Mouse (Mus musculus) thymus, postnatal 10 days (tissue): Measurements from ENCODE around the gene Dcps.

Experiments used
- DNase-seq, 2 experiments: peaks; one replicate each; pipeline ENCODE4 v3.0.0; 2021; ENCODE audit warnings: low spot score in 2 of 2

Gene Dcps

GRCm38 (mm10) chr9:35131637-35132397 lies 44.0 kb downstream of the Dcps start:
- DNase-seq, result no peak

GRCm38 (mm10) chr9:35128995-35129418 lies 46.9 kb downstream of the Dcps start:
- DNase-seq, result no peak

GRCm38 (mm10) chr9:35128564-35128963 lies 47.3 kb downstream of the Dcps start:
- no peak for DNase-seq

GRCm38 (mm10) chr9:35127561-35127960 lies 48.3 kb downstream of the Dcps start:
- DNase-seq, result no peak

DNA sequence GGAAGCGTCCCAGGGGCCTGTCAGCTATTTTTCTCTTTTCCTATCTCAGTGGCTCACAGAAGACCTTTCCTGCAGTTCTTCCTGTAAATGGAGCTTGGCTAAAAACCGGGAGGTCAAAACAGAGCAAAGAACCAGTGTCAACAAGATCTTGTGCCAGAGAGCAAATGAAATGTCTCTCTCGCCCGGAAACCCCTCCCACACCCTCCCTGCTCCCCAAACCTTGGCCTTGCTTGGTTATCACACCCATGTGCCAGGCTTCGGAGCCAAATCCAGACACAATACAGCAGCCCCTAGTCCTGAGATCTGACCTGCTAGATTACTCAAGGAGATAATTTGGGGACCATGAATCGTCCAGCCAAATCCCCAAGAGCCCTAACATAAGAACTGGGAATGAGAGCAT lies 48.7 kb downstream of the Dcps start:
- no peak for DNase-seq

- no peak for DNase-seq
These were observed 51.2 kb downstream of the Dcps start for GRCm38 (mm10) chr9:35124678-35124955.

GRCm38 (mm10) chr9:35123804-35124677 lies 51.8 kb downstream of the Dcps start:
- DNase-seq, result peak; percentile 21 to 42

- no peak for DNase-seq
These were observed 52.4 kb downstream of the Dcps start for GRCm38 (mm10) chr9:35123456-35123803.

- no peak for DNase-seq
These were observed 53.2 kb downstream of the Dcps start for GRCm38 (mm10) chr9:35122551-35123266.

DNA sequence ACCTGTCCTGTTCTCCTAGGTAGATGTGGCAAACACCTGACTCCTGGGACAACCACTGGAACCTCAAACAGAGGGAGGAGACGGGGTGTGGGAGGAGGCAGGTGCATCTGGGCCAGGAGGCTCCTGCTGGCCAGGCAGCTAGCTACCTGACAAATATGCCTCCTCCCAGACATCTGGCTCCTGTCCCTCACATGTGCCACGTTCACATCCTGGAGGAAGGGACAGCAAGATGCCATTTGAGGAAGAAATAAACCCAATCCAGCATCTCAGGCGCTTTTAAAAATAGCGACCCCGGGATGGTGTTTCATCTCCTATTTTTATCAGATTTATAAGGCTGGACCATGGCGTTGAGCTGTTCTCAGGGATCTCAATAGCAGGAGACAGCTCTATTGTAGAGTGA lies 56.7 kb downstream of the Dcps start, which contains the start of gene St3gal4:
St3gal4 (minus strand) TSS at position 101 of the 400 bp plus-strand sequence.
- no peak for DNase-seq

GRCm38 (mm10) chr9:35118563-35118962 lies 57.3 kb downstream of the Dcps start:
- DNase-seq, result no peak

DNA sequence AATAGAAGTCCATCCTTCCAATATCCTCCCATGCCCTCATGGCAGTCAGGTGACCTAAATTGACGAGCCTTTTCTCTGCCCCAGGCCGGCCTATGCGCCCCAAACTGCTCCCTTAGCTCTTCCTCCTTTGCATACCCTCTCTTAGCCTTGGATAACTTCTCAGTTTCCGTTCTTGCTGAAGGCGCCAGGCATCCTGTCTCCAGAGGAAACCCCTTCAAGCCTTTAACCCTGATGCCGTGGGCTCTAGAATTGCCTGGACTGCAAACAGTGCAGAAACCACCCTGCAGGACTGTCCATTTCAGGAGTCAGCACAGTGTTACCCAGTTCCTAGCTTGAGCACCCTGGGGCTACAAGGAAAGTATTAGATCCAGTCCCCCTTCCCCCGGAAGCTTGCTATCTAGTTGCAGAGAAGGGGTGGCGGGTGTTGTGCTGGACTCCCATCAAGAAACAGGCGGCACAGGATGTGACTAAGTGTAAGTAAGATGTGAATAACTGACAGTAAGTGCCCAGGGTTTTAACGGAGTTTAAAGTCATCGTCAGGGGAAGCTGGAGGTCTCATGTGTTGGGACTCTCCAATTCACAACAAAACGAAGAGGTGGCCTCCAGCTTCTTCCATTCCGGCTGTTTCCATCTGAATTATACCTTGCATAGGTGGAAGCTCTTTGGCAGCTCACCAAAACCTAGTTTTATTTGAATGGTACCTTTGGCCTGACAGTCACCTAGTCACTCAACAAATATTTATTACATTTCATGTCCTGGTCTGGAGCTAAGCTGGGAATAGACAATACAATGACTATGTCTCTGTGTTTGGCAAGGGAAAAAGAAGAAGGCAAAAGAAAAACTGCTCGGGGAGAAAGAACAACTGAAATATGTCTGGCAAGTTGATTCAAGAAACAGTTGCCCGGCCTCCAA lies 58.2 kb downstream of the Dcps start:
- peak; percentile 34 to 43 for DNase-seq

DNA sequence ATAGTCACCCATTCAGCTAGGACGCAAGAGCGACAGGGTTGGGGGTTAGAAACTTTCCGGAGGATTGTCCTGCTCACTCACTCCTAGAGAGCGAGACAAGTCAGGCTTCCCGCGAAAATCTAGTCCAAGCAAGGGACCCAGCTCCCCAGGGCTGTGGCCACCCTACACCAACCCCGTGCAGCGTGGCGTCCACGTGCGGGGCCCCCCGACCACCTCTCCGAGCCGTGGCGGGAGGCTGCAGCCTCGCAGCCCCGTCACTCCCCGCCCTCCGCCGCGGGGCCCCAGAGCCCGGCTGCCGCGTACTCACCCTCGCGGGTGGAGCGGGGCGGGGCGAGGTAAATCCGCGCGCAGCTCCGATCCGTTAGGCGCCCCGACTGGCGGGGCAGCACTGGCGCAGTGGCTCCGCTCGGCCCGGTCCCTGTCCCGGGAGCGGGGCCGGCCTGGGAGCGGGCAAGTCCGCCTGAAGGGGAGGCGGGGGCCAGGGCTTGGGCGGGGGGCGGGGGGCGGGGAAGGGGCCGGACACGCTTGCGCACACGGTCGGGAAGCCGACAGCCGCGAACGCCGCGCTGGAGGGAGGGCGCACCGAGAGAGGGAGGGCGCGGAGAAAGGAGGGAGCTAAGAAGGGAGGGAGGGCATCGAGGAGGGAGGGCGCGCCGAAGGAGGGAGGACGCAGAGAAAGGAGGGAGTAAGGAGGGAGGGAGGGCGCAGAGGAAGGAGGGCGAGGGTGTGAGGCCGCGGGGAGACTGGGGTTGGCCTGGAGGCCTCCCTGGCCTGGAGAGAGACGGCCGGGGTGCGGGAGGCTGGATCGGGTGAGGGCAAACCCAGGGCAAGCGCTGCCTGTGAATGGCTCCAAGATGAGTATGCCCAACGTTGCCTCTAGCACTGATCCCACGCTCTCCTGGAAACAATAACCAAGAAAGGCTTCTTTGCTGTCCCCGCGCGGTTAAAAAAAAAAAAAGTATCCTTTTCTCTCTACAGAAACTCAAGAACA lies 59.2 kb downstream of the Dcps start:
- DNase-seq, result peak; percentile 73 to 76

DNA sequence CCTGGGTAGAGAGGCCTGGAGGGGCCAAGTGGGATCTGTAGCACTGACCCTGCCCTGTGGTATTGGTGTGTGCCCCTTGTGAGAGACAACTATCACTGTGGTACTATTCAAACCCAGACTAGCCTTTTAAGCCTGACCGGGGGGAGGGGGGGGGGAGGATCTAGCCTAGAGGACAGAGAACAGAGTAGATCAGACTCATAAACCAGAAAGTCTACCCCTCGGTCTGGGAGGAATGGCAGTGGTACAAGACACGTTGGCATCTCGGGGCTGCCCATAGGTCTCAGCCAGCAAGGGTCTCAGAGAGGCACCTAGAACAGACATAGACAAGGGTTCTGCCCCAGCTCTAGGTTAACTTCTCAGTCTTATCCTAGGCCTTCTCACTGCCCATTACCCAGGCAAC lies 60.1 kb downstream of the Dcps start:
- DNase-seq, result no peak

DNA sequence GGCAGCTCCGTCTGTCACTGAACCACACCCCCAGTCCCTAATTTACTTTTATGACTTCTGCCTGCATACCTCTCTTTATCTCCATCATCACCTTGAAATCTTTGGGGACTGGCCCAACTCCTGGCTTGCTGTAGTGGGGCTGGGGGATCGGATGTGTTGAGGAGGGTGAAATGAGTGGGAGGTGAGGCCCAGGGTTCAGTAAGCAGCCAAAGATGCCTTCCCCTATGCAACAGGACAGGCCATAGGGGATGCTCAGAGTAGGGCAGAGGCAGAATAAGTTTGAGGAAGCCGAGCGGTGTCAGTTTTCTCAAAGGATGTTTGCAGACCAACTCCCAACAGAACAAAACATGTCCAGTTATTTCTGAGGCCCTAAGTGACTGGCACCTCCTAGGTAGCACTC lies 60.6 kb downstream of the Dcps start:
- no peak for DNase-seq

- DNase-seq, result no peak
These were observed 61.6 kb downstream of the Dcps start for GRCm38 (mm10) chr9:35114234-35114633.

- DNase-seq, result no peak
These were observed 63.8 kb downstream of the Dcps start for GRCm38 (mm10) chr9:35111941-35112595.

GRCm38 (mm10) chr9:35111446-35111845 lies 64.4 kb downstream of the Dcps start:
- no peak for DNase-seq

DNA sequence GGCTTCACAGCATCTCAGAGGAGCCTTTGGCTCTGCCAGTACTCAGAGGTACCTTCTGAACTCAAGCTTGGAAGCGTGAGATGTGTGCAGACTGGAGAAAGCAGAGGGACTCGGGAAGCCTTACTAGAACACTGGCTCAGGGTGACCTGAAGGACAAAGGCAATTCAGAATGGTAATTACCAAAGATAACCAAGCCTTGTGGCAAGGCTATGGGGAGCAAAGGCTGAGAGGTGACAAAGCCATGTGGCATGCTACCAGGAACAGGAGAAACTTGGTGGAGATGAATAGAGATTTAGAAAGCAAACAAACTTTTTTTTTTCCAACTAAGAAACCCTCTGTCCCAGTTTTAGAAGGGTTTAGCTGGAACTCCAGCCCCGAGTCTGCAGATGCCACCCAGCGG lies 65.3 kb downstream of the Dcps start:
- no peak for DNase-seq

GRCm38 (mm10) chr9:35110051-35110450 lies 65.8 kb downstream of the Dcps start:
- DNase-seq, result no peak
